Mouse (Mus musculus) c-Kit-positive CD71-positive TER-119-negative erythroid progenitor cells, embryonic 14.5 days (primary cell): Measurements from ENCODE around the gene Dus3l.

Experiments
- DNase-seq: peaks from one replicate; pipeline ENCODE4 v3.0.0-alpha.2; 2013; ENCODE audit warnings: low read depth

The Dus3l gene

GRCm38 (mm10) chr17:56764474-56765354 is at the start of gene Dus3l:
Gene Dus3l (plus strand): TSS chr17:56764757.
- DNase-seq, result peak; percentile 84

GRCm38 (mm10) chr17:56715360-56715759 is 49.2 kb upstream of the Dus3l start:
- DNase-seq, result no peak

GRCm38 (mm10) chr17:56715914-56716654 is 48.5 kb upstream of the Dus3l start:
- no peak for DNase-seq

GRCm38 (mm10) chr17:56716655-56717362 is 47.7 kb upstream of the Dus3l start:
- peak; percentile 99 for DNase-seq

- DNase-seq, result peak; percentile 98
Observed at GRCm38 (mm10) chr17:56717363-56718058, 47.0 kb upstream of the Dus3l start, which contains the start of the genes Ndufa11 and Vmac. Gene Ndufa11 (plus strand): TSS chr17:56717767. Gene Vmac (minus strand): TSS chr17:56718022.

- no peak for DNase-seq
Observed at GRCm38 (mm10) chr17:56722441-56722840, 42.1 kb upstream of the Dus3l start.

GRCm38 (mm10) chr17:56723419-56724161 is 41.0 kb upstream of the Dus3l start:
- DNase-seq, result no peak

GRCm38 (mm10) chr17:56727029-56727649 is 37.4 kb upstream of the Dus3l start:
- no peak for DNase-seq

GRCm38 (mm10) chr17:56727659-56728058 is 36.9 kb upstream of the Dus3l start:
- DNase-seq, result peak; percentile 35

- no peak for DNase-seq
Observed at GRCm38 (mm10) chr17:56728117-56728516, 36.4 kb upstream of the Dus3l start.

GRCm38 (mm10) chr17:56729151-56729550 is 35.4 kb upstream of the Dus3l start:
- DNase-seq, result no peak

GRCm38 (mm10) chr17:56729656-56730055 is 34.9 kb upstream of the Dus3l start:
- DNase-seq, result no peak

GRCm38 (mm10) chr17:56736534-56736933 is 28.0 kb upstream of the Dus3l start:
- DNase-seq, result no peak

GRCm38 (mm10) chr17:56738221-56738620 is 26.3 kb upstream of the Dus3l start:
- no peak for DNase-seq

GRCm38 (mm10) chr17:56740118-56740787 is 24.3 kb upstream of the Dus3l start:
- no peak for DNase-seq

- no peak for DNase-seq
Observed at GRCm38 (mm10) chr17:56740788-56741160, 23.8 kb upstream of the Dus3l start.

GRCm38 (mm10) chr17:56744173-56744572 is 20.4 kb upstream of the Dus3l start:
- DNase-seq, result no peak

- no peak for DNase-seq
Observed at GRCm38 (mm10) chr17:56751404-56752072, 13.0 kb upstream of the Dus3l start.

GRCm38 (mm10) chr17:56753452-56753851 is 11.1 kb upstream of the Dus3l start:
- DNase-seq, result no peak
